Mouse (Mus musculus) heart, adult 8-10 months (tissue): ENCODE measurements at regions not wholly inside any gene's neighbourhood (a gene's known extent, or its start where the extent isn't known, plus 50 kb on each side); places are given as distances from the start of the nearest gene placed in this dataset.

Source experiments
- DNase-seq: peaks from one replicate; pipeline ENCODE4 v3.0.0; 2022; ENCODE audit warnings: low spot score

DNA sequence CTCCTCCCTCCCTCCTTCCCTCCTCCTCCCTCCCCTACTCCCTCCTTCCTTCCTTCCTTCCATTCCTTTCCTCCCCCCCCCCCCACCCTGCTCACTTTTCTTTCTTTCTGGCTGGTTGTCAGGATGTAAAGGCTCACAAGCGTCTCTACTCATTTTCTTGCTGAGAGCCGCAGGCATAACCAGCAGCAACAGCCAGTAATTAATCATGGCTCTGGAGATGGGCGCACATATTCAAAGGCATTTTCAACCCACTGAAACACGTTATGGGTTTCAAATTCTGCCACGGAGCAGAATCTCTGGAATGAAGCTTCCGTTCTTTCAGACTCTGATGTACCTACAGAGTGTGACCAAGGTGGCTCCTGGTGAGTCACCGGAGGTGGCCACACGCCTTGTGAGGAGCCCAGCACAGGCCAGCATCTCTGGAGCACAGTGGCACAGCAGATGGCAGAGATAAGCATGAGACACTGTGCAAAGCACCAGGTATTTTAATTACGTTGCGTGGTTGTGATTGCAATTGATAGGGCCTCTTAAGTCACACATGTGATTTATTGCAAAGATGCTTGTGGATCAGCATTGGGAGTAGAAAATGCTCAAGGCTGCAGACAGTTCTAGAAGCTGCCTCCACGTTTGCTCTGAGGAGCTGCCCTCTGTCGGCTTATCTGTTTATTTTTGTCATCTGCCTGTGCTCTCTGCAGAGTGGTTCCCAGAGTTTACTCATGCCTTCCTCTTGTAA is 236.0 kb downstream of the Mtx2 start:
- no peak for DNase-seq

DNA sequence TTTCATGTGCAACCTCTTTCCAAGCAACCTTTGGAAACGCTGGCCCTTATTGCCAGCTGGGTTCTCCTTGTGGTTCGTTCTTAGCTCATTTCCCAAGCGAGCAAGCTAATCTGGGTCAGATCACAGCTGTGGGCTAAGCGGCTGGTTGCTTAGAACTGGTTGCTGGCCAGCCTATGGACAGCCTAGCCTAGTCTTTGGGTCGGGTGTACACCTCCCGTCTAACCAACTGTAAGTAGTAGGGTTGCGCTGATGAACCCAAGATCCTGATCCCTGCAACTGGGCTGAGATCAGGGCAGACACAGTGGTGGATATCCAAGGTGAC is 236.5 kb downstream of the Mtx2 start:
- no peak for DNase-seq

DNA sequence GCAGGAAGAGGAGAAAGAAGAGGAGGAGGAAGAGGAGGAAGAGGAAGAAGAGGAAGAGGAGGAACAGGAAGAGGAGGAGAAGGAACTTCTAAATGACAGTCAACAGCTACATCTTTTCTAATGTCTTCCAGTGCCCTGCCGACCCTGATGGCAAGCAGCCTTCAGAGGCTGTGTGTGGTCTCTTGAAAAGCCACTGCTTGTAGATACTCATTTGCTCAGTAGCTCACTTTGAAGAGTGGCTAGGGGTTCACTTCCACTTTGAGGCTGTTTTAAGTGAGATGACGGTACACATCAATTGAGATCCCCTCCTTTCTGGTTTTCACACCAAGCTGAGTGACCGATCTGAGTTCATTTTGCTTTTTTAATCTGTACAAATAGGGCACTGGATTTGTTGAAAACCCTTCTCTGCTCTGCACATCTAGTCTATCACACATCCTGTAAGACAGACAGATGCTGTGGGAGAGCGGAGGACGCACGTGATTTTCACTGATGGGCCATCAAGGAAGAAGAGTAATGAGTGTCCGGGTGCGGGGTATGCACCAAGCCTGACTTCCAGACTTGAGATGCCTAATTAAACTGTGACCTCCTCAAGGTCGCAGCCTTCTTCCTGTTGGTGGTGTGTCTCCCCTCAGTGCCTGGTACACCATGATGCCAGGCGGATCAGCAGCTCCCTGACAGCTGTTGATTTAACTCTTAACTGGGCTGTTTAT is 239.0 kb downstream of the Mtx2 start:
- no peak for DNase-seq

DNA sequence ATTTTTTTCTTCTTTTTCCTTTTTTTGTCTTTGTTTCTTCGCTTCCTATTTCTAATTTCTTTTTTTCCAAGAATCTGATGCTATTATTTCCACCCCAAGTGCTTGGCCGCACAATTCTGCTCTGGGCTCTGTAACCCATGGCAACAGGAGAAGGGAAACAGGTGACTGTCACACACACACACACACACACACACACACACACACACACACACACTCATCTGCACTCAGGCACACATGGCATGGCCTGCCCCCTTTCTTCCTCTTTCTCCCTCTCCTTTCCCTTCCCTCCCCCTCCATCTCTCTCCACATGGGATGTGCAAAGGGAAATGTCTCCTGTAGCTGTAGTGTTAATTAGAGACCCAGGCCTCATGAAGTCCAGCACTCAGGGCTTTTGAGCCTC is 239.7 kb downstream of the Mtx2 start:
- no peak for DNase-seq

DNA sequence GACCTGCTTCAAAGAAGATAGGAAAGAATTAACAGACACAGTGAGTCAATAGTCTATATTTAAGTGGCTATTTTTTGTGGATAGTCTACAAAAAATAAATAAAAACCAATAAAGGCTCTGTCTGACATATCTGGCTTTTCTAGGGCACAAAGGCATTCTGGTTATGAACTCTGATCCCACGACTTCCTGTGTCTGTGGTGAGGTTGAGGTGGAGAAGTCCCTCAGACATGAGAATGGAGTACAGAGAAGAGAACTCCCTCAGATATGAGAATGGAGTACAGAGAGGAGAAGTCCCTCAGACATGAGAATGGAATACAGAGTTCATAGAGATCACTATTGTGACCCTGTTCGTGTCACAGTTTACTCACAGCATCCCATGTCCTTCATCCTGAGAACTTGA is 243.7 kb downstream of the Mtx2 start:
- no peak for DNase-seq

DNA sequence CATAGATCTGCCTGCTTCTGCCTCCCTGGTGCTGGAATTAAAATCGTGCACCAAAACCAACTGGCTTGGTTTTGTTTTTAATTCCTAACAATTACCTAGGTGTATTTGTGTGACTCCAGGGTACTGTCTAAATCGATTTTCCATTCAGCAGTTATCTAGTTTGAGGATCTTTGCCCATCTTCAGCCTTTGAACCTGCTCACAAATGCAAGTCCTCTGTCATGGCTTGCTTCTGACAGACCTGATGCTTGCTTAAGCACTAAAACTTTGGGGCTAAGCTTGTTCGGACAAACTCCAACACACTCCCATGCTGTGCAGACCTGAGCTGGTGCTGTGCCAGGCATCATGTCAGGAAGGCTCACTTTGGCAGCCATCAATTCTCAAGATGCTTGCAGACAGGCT is 246.4 kb downstream of the Mtx2 start:
- DNase-seq: no peak

DNA sequence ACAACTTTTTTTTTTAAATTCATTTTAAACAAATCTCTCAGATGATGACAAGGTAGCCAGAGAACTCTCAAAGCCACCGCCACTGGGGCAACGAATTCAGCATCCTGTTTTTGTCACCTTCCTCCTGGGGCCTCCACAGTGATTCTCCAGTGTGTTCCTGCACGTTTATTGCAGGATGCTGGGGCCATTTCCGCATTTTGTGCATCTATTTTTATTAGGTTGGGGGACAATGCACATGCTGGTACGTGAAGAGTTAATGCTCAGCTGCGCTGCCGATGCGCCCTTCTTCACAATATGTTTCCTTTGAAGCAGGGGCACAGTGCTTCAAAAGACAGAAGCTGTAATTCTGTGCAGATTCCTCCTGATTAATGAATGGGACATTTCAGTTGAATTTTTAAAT is 246.9 kb downstream of the Mtx2 start:
- no peak for DNase-seq

DNA sequence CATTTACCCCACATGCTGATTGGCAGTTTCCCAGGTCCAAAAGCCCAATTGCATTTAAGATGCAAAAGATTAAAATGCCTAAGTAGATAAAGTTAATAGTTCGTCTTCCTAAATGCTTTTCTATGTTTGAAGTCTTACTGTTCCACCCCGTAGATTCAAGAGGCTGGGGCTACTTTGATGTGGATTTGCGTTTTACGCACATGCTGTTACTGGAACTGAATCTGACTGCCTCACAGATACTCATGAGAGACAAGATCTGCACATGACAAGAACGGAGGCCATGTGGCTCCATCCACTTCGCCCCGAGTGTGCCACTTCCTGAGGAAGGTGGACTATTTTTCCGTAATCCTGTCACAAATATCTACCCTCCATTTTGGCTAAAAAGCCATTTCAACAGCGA is 247.6 kb downstream of the Mtx2 start:
- no peak for DNase-seq

DNA sequence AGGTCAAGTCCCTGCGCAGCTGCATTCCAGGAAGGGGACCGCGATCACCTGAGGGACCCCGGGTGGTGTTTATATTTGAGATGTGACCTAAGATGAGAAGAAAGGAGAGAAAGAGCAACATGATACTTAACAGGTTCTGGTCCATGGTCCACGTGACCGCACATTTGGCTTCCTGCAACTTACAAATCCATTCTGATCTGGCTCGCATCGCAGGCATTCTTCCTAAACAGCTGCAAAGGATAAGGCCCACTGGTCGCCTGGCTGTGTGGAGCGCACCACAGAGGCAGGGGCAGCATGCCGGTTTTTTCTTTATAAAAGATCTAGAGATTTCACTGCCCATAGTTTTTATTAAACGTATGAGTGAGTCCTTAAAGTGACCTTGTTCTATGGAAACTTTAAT is 261.6 kb downstream of the Mtx2 start:
- DNase-seq: no peak

DNA sequence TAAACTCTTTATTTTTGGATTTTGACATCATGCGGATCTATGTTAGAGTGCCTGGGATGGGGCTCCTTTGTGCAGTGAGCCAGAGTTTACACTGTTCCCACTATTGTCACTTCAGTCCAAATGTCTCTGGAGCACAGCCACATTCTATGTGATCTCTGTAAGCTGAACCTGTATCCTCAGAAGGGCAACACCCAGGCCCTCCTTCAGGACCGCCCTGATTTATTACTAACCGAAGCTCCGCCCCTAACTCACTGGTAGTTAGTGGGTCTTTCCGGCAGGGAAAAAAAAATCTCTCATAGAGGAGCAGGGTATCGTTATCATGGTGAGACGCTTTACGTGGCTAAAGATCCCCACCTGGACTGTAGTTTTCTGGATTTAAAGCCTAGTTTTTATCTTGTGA is 263.6 kb downstream of the Mtx2 start:
- DNase-seq: no peak

DNA sequence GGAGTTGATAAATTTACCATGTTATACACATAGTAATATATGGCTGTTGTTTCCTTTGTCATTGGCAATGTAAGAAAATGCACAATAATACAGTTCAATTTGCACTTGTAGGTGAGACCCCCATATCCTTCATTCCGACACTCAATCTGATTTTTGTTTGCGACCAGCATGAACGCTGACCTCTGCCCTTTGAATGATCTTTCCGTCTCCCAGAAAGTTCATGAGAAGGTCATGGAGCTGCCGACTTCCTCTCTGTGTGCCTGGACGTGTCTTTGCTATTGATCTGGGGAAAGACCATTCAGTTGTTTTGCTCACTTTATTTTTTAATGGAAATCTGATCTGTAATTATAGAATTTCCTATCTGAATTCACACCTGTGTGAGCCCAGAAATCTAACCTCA is 264.0 kb downstream of the Mtx2 start:
- no peak for DNase-seq

DNA sequence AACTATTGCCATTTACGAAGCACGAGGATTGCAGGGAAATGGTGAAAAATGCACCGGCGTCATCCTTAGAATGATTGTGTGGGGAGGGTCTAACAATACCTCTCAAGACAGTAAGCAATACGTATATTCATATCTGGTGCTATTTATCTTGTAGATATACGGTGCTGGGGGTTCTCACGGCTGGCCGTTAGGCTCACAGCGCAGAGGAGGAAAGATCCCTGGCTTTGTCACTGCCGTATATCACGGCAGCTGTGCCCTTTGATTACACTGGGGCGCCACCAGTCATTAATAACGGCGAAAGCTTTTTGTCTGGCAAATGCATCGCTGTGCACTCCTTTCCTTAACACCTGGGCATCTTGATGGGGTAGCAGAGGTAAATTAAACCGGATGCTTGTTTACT is 264.8 kb downstream of the Mtx2 start:
- DNase-seq: no peak

DNA sequence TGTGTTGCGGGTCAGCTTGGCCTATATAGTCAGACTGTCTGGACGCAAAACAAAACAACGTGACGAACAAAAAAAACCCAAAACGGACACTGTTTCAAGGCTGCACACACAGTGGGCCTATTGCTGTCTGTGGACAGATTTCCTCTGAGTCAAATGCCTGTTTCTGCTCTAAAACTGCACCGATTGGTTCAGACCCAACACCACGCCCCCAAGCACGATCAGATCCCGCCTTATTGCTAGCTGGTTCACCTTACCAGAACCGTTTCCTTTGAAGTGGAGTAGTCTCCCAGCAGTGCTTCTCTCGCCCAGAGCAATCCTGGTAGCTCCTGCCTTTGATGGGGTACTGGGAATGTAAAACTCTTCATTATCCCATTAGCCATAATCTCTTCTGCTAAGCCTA is 275.9 kb downstream of the Mtx2 start:
- DNase-seq: no peak

DNA sequence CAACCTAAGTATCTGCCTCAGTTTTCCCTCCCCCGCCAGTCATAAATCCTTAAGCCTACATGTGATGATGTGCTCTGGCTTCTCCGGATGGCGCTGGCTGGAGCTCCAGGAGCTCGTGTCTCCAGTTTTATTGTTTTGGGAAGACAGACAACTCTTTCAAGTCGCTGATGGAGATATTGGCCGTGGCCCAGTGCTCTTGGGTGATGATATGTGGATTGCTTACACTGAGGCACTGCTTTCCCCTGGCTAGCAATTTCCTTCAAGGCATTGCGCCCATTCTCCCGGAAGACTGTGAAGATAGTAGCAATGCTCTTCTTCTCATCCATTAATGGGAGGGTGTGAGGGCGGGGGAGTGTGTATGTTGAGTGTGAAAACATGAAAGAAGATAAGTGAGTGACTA is 287.1 kb downstream of the Mtx2 start:
- DNase-seq: peak; percentile 10

DNA sequence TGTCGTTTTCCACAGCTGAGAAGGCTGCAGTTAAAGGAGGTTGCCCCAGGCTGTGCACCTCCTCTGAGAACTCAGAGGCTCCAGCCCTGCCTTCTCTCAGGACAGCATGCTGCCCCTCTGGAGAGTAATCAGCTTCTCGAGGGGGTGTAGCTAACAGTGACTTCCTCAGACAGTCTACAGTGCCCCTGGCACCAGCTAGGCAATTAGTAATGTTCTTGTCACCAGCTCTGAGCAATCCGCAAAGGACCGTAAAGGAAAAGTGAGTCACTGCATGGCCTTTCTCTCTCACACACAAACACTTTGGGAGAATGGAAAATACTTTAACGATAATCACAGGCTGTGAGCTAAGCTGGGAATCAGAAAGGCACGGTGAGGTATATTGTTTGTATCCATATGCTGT is 288.8 kb downstream of the Mtx2 start:
- DNase-seq: no peak

DNA sequence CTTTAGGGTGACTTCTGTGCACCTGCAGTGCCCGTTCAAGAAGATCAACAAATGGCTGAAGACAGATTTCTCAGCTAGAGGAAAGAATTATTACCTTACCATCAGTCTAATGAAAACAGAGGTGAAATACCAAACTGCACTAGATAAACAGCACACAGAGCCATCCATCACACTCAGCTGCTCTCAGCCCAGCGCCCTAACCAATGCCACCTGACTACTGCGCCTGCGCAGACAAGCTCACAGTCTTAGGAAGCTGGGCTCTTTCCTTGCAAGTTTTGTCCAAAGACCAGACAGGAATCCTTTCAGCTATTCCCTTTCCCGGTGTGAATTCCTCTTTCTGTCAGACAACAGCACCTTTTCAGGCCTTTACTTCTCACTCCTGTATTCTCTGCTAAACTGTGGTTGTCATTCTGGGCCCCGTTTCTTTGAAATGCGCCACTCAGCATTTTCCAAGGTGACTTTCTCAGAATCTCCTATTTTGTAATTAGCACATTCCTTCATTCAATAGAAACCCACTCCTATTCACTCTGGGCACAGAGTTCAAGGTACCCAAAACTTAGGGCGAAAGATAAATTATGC is 292.8 kb downstream of the Mtx2 start:
- DNase-seq: no peak

DNA sequence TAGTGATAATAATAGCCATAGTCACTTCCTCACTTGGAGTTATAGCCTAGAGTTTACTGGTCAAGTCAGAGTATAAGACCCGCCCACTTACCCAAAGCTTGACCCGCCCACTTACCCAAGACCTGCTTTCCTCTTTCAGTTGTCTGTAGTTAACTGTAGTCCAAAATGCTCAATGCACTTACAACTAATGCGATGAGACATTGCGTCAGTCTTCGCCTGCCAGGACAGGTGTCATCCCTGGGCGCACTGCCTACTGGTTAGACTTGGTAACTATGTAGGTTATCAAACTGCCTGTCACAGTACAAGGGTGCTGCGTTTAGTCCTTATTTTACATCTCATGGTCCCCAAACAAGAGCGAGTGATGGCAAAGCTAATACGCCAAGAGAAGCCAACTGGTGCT is 294.0 kb downstream of the Mtx2 start:
- DNase-seq: no peak

DNA sequence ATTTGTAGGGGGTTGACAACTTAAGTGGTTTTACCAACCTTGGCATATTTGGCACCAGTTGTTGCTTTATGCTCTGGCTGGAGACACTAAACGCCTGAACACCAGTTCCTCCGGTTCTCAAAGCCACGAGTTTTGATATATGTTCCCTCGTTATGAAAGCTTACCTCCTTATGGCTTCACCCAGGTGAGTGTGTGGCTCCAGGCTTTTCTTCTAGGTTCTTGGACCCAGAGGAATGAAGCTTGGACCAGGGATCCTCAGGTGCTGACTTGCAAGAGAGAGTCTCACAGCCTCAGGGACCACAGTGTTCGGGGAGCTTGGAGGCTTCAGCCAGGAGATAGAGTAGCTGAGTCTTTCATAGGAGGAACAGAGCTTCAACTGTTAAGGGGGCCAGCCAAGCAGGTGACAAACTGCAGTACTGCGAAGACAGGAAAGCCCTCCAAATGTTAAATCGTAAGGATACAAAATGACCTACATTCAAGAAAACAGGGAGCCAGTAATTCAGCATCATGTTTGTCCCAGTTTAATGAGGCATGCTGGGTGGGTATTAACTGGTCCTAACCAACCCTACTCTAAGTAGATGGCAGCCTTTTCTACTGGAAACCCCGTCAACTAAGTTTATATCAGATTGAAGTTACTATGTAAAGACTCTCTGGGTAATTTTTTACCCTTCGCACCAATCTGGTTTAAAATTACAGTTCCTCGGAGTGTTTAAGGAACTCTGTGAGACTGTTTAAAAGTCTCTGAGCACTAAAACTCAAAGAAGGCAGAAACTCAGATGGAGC is 307.9 kb downstream of the Mtx2 start:
- no peak for DNase-seq

DNA sequence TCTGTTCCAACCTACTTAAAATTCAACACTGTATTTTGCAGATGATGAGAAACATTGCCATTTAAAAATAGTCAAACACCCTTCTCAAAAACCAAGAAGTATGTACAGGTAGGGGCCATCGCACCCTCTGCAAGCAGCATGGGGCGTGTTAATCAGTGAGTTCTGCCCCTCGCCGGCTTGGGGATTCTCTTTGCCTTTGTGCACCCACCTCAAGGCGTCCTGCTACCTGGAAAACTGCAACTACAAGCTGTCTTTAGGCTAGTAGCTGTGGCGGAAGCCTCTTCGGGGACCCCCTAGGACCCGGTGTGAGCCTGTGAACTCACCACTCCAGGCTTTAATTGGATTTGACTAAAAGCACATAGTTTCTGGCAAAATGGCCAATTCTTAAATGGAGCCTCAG is 311.0 kb downstream of the Mtx2 start:
- DNase-seq: no peak

DNA sequence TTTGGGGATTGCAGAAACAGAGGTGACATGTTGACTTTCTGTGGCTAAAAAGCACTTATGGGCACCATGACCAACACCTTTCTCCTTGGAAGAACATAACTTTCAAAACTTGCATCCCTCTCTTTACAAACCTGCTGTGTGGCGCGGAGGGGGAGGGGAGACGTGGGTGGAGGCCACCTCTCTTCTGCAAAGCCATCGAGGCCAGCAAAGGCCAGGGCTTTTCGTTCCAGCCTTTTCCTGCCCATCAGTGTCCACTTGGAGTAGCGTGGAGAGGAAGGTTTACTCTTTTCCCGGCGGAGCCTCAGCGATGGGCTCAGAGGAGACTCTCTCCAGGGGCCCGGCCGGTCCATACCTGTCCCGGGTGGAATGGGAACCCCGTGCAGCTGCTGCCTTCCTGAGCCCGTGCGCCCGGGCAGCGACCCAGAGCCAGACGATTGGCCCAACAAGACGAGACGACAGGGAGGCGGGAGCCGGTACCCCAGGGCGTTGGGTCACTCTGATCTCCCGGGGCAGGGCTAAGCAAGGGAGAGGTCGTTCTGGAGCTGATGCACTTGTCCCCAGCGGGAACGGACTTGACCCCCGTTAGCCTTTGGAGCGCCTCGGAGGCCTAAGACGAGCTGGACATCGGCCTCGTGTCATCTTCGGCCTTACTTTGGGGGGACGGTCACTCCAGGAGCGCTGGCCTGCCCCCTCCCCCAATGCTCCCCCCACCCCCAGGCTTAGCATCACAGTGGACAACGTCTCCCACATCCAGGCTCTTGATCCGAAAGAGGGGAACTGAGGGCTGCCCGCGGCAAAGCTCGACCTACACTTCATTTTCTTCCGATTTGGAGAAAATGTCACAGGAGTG is 311.8 kb downstream of the Mtx2 start:
- no peak for DNase-seq

DNA sequence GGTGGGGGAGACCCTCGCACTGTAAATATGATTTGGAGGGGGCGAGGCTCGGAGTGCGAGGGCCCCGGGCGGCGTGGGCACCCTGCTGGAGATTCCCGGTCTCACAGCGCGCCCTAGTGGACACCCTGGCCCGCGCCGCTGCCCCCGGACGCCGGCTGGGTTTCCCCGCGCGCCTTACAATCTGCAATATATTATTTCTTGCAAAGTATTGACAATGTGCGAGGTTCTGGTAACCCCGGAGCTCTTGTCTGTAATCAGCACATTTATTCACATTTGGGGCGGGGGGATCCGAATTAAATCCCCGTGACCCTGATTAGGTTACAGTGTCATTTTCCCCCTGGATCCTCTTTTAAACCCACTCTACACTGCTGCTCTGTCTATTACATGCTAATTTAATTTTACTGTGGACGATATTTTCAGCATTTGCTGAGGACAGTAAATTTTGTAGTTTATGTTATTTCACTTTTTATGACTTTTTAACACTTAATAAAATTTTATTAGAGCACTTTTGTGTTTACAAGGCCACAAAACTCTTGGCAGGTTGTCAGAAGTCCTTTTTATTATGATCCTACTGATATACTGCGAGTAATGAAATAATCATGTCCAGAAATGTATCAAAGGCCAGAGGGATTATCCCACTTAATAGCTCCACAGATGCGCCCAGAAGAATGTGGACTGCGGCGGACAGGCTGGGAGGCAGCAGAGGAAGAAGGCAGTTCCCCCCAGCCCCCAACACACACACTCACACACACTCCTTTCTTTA is 312.6 kb downstream of the Mtx2 start:
- peak; percentile 67 for DNase-seq
